Mouse (Mus musculus) kidney, postnatal 0 days (tissue): ENCODE results near the gene Apol9b. TPM values are rescaled to one million over a fixed set of nuclear protein-coding genes. Genes with fewer than 3 reads are reported as not detected.
"Not testable (repeated sequence)": the region's sequence is repeated elsewhere in the genome, so short reads cannot be mapped to it uniquely, and the experiment has no call there.

Experiments
- ATAC-seq: fragments of 200-750 bp; cut with Nextera tagmentation; replicated peaks from 2 replicates; pipeline ENCODE4 v1.8.0; 2017; ENCODE audit warnings: low read depth, moderate number of reproducible peaks, moderate TSS enrichment, moderate library complexity; ENCODE audit not compliant: low FRiP score
- DNase-seq: peaks from one replicate; pipeline ENCODE4 v3.0.0-alpha.2; 2016; ENCODE audit warnings: low spot score
- H3K27ac ChIP-seq: fragments of 300-500 bp; sonication (generic); 2 replicates; pipeline ENCODE4 v1.5.1; 2014; ENCODE audit warnings: mild to moderate bottlenecking
- H3K27me3 ChIP-seq: fragments of 300-500 bp; sonication (generic); 2 replicates; pipeline ENCODE4 v1.6.1; 2014; ENCODE audit warnings: low read length, mixed read lengths; ENCODE audit not compliant: insufficient read depth
- H3K36me3 ChIP-seq: fragments of 300-500 bp; sonication (generic); 2 replicates; pipeline ENCODE4 v1.6.1; 2014; ENCODE audit warnings: low read length, mixed read lengths; ENCODE audit not compliant: insufficient read depth
- H3K4me1 ChIP-seq: fragments of 300-500 bp; sonication (generic); replicated peaks from 2 replicates; pipeline ENCODE4 v1.6.1; 2014; ENCODE audit warnings: antibody characterized with exemption, low read length, mixed read lengths; ENCODE audit not compliant: insufficient read depth
- H3K4me2 ChIP-seq: fragments of 300-500 bp; sonication (generic); 2 replicates; pipeline ENCODE4 v1.6.1; 2014; ENCODE audit warnings: mild to moderate bottlenecking, low read length, moderate library complexity, mixed read lengths
- H3K4me3 ChIP-seq: fragments of 300-500 bp; sonication (generic); replicated peaks from 2 replicates; pipeline ENCODE4 v1.5.1; 2014; ENCODE audit warnings: low read depth, low read length
- H3K9ac ChIP-seq: fragments of 300-500 bp; sonication (generic); 2 replicates; pipeline ENCODE4 v1.6.1; 2014; ENCODE audit warnings: low read depth, low read length
- H3K9me3 ChIP-seq: fragments of 300-500 bp; sonication (generic); replicated peaks from 2 replicates; pipeline ENCODE4 v1.6.1; 2016; ENCODE audit warnings: low read length, inconsistent platforms, mixed read lengths
- CTCF ChIP-seq: IDR thresholded peaks from 2 replicates; pipeline ENCODE4 v1.5.1; 2016; ENCODE audit warnings: antibody characterized with exemption, low read depth, mild to moderate bottlenecking, moderate library complexity
- WGBS: fragments of 180-500 bp; shearing (Covaris S2); extraction: QIAGEN DNeasy Blood & Tissue Kit; methylation state at CpG from one replicate; pipeline ENCODE4 v1.1.7; 2014; 5-methylcytosine and 5-hydroxymethylcytosine counted together
- polyA plus RNA-seq: library from polyadenylated mRNA; unstranded; fragments of >200 nt; fragmentation: Nextera tagmentation; extraction: Ambion mirVana; gene quantifications from 2 replicates; pipeline ENCODE4 v1.2.1, GENCODE M21; 2015

Apol9b gene
- 0.14 and 0.15 TPM in 2 replicates for polyA plus RNA-seq

- H3K27me3 ChIP-seq, H3K4me3 ChIP-seq, DNase-seq, H3K27ac ChIP-seq, H3K9me3 ChIP-seq, ATAC-seq, H3K4me2 ChIP-seq, H3K36me3 ChIP-seq, H3K4me1 ChIP-seq, H3K9ac ChIP-seq: not testable (repeated sequence)
- WGBS, result 50% methylated on average over 1 of the region's 4 CpGs
These were observed at the start of gene Apol9b for GRCm38 (mm10) chr15:77728739-77729138. Gene Apol9b, plus strand, starts transcription at chr15:77729039.

GRCm38 (mm10) chr15:77683944-77684343 lies 44.9 kb upstream of the Apol9b start:
- 7% methylated on average over 7 of the region's 11 CpGs for WGBS

GRCm38 (mm10) chr15:77691532-77692311 lies 37.1 kb upstream of the Apol9b start:
- 9% methylated on average over 19 of the region's 20 CpGs for WGBS
- not testable (repeated sequence) for H3K27me3 ChIP-seq, H3K4me1 ChIP-seq, ATAC-seq, H3K27ac ChIP-seq, H3K9ac ChIP-seq, H3K9me3 ChIP-seq, H3K36me3 ChIP-seq
- DNase-seq, result peak; percentile 8
- Histone ChIP-seq H3K4me3 (peak overlapping the region; percentile 23; the same call in 1 of the 2 replicates), H3K4me2 (peak overlapping the region; percentile 50)

More at GRCm38 (mm10) chr15:77683944-77684343, 44.9 kb upstream of the Apol9b start:
- not testable (repeated sequence) for H3K4me2 ChIP-seq, H3K36me3 ChIP-seq, H3K9me3 ChIP-seq, H3K9ac ChIP-seq, H3K27ac ChIP-seq, ATAC-seq, H3K4me1 ChIP-seq, H3K27me3 ChIP-seq, H3K4me3 ChIP-seq
- TF ChIP-seq CTCF, result peak; percentile 70
- DNase-seq, result peak; percentile 50

GRCm38 (mm10) chr15:77694687-77695295 lies 34.0 kb upstream of the Apol9b start:
- H3K27ac ChIP-seq, H3K36me3 ChIP-seq, H3K9me3 ChIP-seq, H3K4me3 ChIP-seq, H3K27me3 ChIP-seq, H3K4me2 ChIP-seq, ATAC-seq, H3K4me1 ChIP-seq, H3K9ac ChIP-seq: not testable (repeated sequence)
- DNase-seq, result peak; percentile 44
- peak; percentile 71 for TF ChIP-seq CTCF
- 41% methylated on average over 11 of the region's 15 CpGs for WGBS

GRCm38 (mm10) chr15:77698656-77699055 lies 30.2 kb upstream of the Apol9b start, which contains the start of gene Apol7e:
Gene Apol7e, plus strand, starts transcription at chr15:77698857.
- DNase-seq, H3K27me3 ChIP-seq, H3K4me2 ChIP-seq, H3K9me3 ChIP-seq, ATAC-seq, H3K36me3 ChIP-seq, H3K4me3 ChIP-seq, H3K27ac ChIP-seq, H3K4me1 ChIP-seq, H3K9ac ChIP-seq: not testable (repeated sequence)
- 75% methylated on average over 4 of the region's 4 CpGs for WGBS

- H3K27ac ChIP-seq, H3K9ac ChIP-seq, DNase-seq, H3K36me3 ChIP-seq, H3K27me3 ChIP-seq, H3K9me3 ChIP-seq, H3K4me1 ChIP-seq, H3K4me3 ChIP-seq, H3K4me2 ChIP-seq, ATAC-seq: not testable (repeated sequence)
- WGBS, result 45% methylated on average over 3 of the region's 3 CpGs
These were observed 23.5 kb upstream of the Apol9b start for GRCm38 (mm10) chr15:77705306-77705705.

GRCm38 (mm10) chr15:77708936-77709335 lies 19.9 kb upstream of the Apol9b start:
- not testable (repeated sequence) for ATAC-seq, H3K9ac ChIP-seq, H3K27me3 ChIP-seq, DNase-seq, H3K9me3 ChIP-seq, H3K27ac ChIP-seq, H3K4me2 ChIP-seq, H3K36me3 ChIP-seq, H3K4me3 ChIP-seq, H3K4me1 ChIP-seq
- no CpG with 5 or more reads among the region's 1 CpGs for WGBS

- not testable (repeated sequence) for H3K4me2 ChIP-seq, ATAC-seq, H3K9me3 ChIP-seq, H3K4me3 ChIP-seq, H3K27ac ChIP-seq, H3K36me3 ChIP-seq, H3K27me3 ChIP-seq, H3K9ac ChIP-seq, H3K4me1 ChIP-seq
- 35% methylated on average over 2 of the region's 6 CpGs for WGBS
- DNase-seq, result peak; percentile 42
These were observed 10.6 kb upstream of the Apol9b start for GRCm38 (mm10) chr15:77718240-77718639.

- not testable (repeated sequence) for H3K27ac ChIP-seq, H3K9me3 ChIP-seq, H3K36me3 ChIP-seq, H3K4me2 ChIP-seq, H3K4me1 ChIP-seq, ATAC-seq, DNase-seq, H3K4me3 ChIP-seq, H3K27me3 ChIP-seq, H3K9ac ChIP-seq
- WGBS, result no CpG with 5 or more reads among the region's 3 CpGs
These were observed 7.3 kb upstream of the Apol9b start for GRCm38 (mm10) chr15:77721509-77721908.
